Mouse (Mus musculus): ENCODE measurements around the gene Arrdc4.

Gene Arrdc4

GRCm38 (mm10) chr7:68748761-68749635, at the start of gene Arrdc4:
Gene Arrdc4, minus strand, starts transcription at chr7:68749241.
- DNase-seq (ENCODE audit: extremely low read depth, low read depth): no peak

GRCm38 (mm10) chr7:68795578-68795977, 46.5 kb upstream of the Arrdc4 start:
- DNase-seq (ENCODE audit: extremely low read depth, low read depth): no peak

GRCm38 (mm10) chr7:68788711-68789110, 39.7 kb upstream of the Arrdc4 start:
- no peak for DNase-seq (ENCODE audit: extremely low read depth, low read depth)

- DNase-seq (ENCODE audit: extremely low read depth, low read depth): no peak
Observed at GRCm38 (mm10) chr7:68771757-68772094, 22.7 kb upstream of the Arrdc4 start.

GRCm38 (mm10) chr7:68770894-68771756, 22.1 kb upstream of the Arrdc4 start:
- no peak for DNase-seq (ENCODE audit: extremely low read depth, low read depth)

- DNase-seq (ENCODE audit: extremely low read depth, low read depth): no peak
Observed at GRCm38 (mm10) chr7:68765926-68766325, 16.9 kb upstream of the Arrdc4 start.

- DNase-seq (ENCODE audit: extremely low read depth, low read depth): no peak
Observed at GRCm38 (mm10) chr7:68759148-68759724, 10.2 kb upstream of the Arrdc4 start.

GRCm38 (mm10) chr7:68756656-68757204, 7.7 kb upstream of the Arrdc4 start:
- no peak for DNase-seq (ENCODE audit: extremely low read depth, low read depth)

- DNase-seq (ENCODE audit: extremely low read depth, low read depth): no peak
Observed at GRCm38 (mm10) chr7:68749919-68750318, 878 bp upstream of the Arrdc4 start.

- DNase-seq (ENCODE audit: extremely low read depth, low read depth): no peak
Observed at GRCm38 (mm10) chr7:68748361-68748760, 680 bp downstream of the Arrdc4 start.

GRCm38 (mm10) chr7:68744616-68745015, 4.4 kb downstream of the Arrdc4 start:
- DNase-seq (ENCODE audit: extremely low read depth, low read depth): no peak

GRCm38 (mm10) chr7:68744206-68744605, 4.8 kb downstream of the Arrdc4 start:
- no peak for DNase-seq (ENCODE audit: extremely low read depth, low read depth)

- no peak for DNase-seq (ENCODE audit: extremely low read depth, low read depth)
Observed at GRCm38 (mm10) chr7:68740763-68741162, 8.3 kb downstream of the Arrdc4 start.

- DNase-seq (ENCODE audit: extremely low read depth, low read depth): no peak
Observed at GRCm38 (mm10) chr7:68738676-68739399, 10.2 kb downstream of the Arrdc4 start.

- no peak for DNase-seq (ENCODE audit: extremely low read depth, low read depth)
Observed at GRCm38 (mm10) chr7:68726380-68726779, 22.7 kb downstream of the Arrdc4 start.

GRCm38 (mm10) chr7:68724711-68725110, 24.3 kb downstream of the Arrdc4 start:
- no peak for DNase-seq (ENCODE audit: extremely low read depth, low read depth)

GRCm38 (mm10) chr7:68721520-68721919, 27.5 kb downstream of the Arrdc4 start:
- no peak for DNase-seq (ENCODE audit: extremely low read depth, low read depth)

- DNase-seq (ENCODE audit: extremely low read depth, low read depth): no peak
Observed at GRCm38 (mm10) chr7:68717988-68718387, 31.1 kb downstream of the Arrdc4 start.

- DNase-seq (ENCODE audit: extremely low read depth, low read depth): no peak
Observed at GRCm38 (mm10) chr7:68717498-68717897, 31.5 kb downstream of the Arrdc4 start.

GRCm38 (mm10) chr7:68716926-68717325, 32.1 kb downstream of the Arrdc4 start:
- no peak for DNase-seq (ENCODE audit: extremely low read depth, low read depth)

GRCm38 (mm10) chr7:68712928-68713327, 36.1 kb downstream of the Arrdc4 start:
- DNase-seq (ENCODE audit: extremely low read depth, low read depth): no peak
